ENCODE assay signal across 8 mouse cellular contexts in genomic region chr9:119052154-119052944, GRCm38 (mm10). TPM values are rescaled to one million over a fixed set of nuclear protein-coding genes. Genes with fewer than 3 reads are reported as not detected.
DNase-seq lines count a peak whose midpoint lies in the region; ATAC-seq lines count a peak whose summit lies in the region.

Gene Vill, plus strand, starts transcription at chr9:119052778.

- no peak within 1 kb of the TSS for H3K27ac ChIP-seq in forebrain, embryonic 15.5 days (replicated peaks)
- no peak within 1 kb of the TSS; the same call in 1 of the 2 replicates for H3K27ac ChIP-seq in kidney, embryonic 14.5 days (ENCODE audit: low read depth, low read length)

- no peaks in the 10 kb centered on the region for H3K27me3 ChIP-seq in forebrain, embryonic 15.5 days
- no peaks in the 10 kb centered on the region for H3K27me3 ChIP-seq in kidney, embryonic 14.5 days (ENCODE audit: control insufficient read depth, insufficient read depth, low read length)

- no peak within 1 kb of the TSS for H3K9ac ChIP-seq in forebrain, embryonic 15.5 days (replicated peaks)
- H3K9ac ChIP-seq in kidney, embryonic 14.5 days (ENCODE audit: low read depth, low read length), result peak within 1 kb of the TSS; percentile 59

- H3K9me3 ChIP-seq in forebrain, embryonic 15.5 days, result no peaks in the 10 kb centered on the region
- no peaks in the 10 kb centered on the region for H3K9me3 ChIP-seq in kidney, embryonic 14.5 days (ENCODE audit: control insufficient read depth, low read length)

- H3K4me3 ChIP-seq in forebrain, embryonic 15.5 days, result peak within 1 kb of the TSS; percentile 12
- peak within 1 kb of the TSS; percentile 42 for H3K4me3 ChIP-seq in kidney, embryonic 14.5 days (ENCODE audit: low read length)

- peak within 1 kb of the TSS; percentile 32 for H3K4me2 ChIP-seq in forebrain, embryonic 15.5 days (replicated peaks)
- H3K4me2 ChIP-seq in kidney, embryonic 14.5 days (replicated peaks; ENCODE audit: low read depth, low read length), result peak within 1 kb of the TSS; percentile 67

- ATAC-seq in forebrain, embryonic 15.5 days (replicated peaks), result peak; percentile 57; the same call in 1 of the 2 replicates
- peak; percentile 95 for ATAC-seq in kidney, embryonic 14.5 days (ENCODE audit: low FRiP score, low TSS enrichment)

- H3K36me3 ChIP-seq in forebrain, embryonic 15.5 days, result no peaks in the 10 kb centered on the region
- no peaks in the 10 kb centered on the region for H3K36me3 ChIP-seq in kidney, embryonic 14.5 days (ENCODE audit: control insufficient read depth, insufficient read depth, low read length)

- peaks cover 8% of the 10 kb centered on the region for H3K4me1 ChIP-seq in forebrain, embryonic 15.5 days
- H3K4me1 ChIP-seq in kidney, embryonic 14.5 days (ENCODE audit: control insufficient read depth, insufficient read depth, low read length), result peaks cover 27% of the 10 kb centered on the region; the same call in 1 of the 2 replicates

- 22% methylated on average over 22 of the region's 22 CpGs for WGBS in forebrain, embryonic 15.5 days
- 8% methylated on average over 22 of the region's 22 CpGs for WGBS in kidney, embryonic 14.5 days

- DNase-seq in urinary bladder, postnatal 14 days (ENCODE audit: low spot score), result peak; percentile 77
- no peak for DNase-seq in urinary bladder, postnatal 4 days (ENCODE audit: low spot score in 2 of 2)
- DNase-seq in lung, postnatal 14 days, result peak; percentile 50
- peak; percentile 84 for DNase-seq in yolk sac, embryonic 10.5 days (ENCODE audit: low spot score)
- DNase-seq in gastrocnemius, postnatal 4 days (ENCODE audit: low spot score in 2 of 2), result no peak
- DNase-seq in left cerebral cortex, adult 11 months (ENCODE audit: low spot score), result no peak

RNA-seq across cellular contexts. Expression of gene Vill, which starts in this region (rescaled TPM):
- 2.1 and 2.7 TPM in 2 replicates for polyA plus RNA-seq in forebrain, embryonic 15.5 days (2015; fragmentation: Nextera tagmentation; extraction: Ambion mirVana)
- 26.6 and 40.4 TPM in 2 replicates for polyA plus RNA-seq in kidney, embryonic 14.5 days (2014; fragmentation: Nextera tagmentation; extraction: Ambion mirVana)
- total RNA-seq in gastrocnemius, postnatal 4 days (2021), result 1 to 10 TPM in 1 of 2 experiments, under 1 TPM in 1; 0.86 to 1.7 TPM

Comparison
In these comparisons a context has a peak if more than half of its experiments do, and no peak if none do; other contexts are left out.
1. DNase-seq: peak in urinary bladder, postnatal 14 days (single experiment), lung, postnatal 14 days (single experiment) and yolk sac, embryonic 10.5 days (single experiment); none in urinary bladder, postnatal 4 days (0 of 2), gastrocnemius, postnatal 4 days (0 of 2) and left cerebral cortex, adult 11 months (single experiment).